12 mouse cellular contexts compared by ENCODE assay signal in genomic region chr9:63687413-63688015, GRCm38 (mm10).
A peak's percentile ranks its signal among the peaks of the same experiment; 100 is the strongest.
DNase-seq lines count a peak whose midpoint lies in the region; ATAC-seq and TF ChIP-seq lines count a peak whose summit lies in the region.
"Had no signal": no experiment of that assay in that cellular context is flagged by ENCODE, and none has a peak within 500 bp of the region (broad histone marks: within the 10 kb centered on the region; RNA-seq: fewer than 3 reads in every experiment).

No protein-coding gene starts in this region.

- peak; percentile 36; the same call in 1 of the 2 replicates for TF ChIP-seq CTCF in lung, postnatal 0 days (IDR thresholded peaks at IDR 0.05)

- no peaks in the 10 kb centered on the region for H3K27me3 ChIP-seq in heart, embryonic 13.5 days (replicated peaks)
- H3K27me3 ChIP-seq in neural tube, embryonic 13.5 days, result no peaks in the 10 kb centered on the region
- no peaks in the 10 kb centered on the region for H3K27me3 ChIP-seq in lung, postnatal 0 days (replicated peaks; ENCODE audit: insufficient read depth, low read length)
- no peaks in the 10 kb centered on the region for H3K27me3 ChIP-seq in hindbrain, embryonic 12.5 days
- H3K27me3 ChIP-seq: forebrain, embryonic 13.5 days had no signal

- H3K36me3 ChIP-seq in heart, embryonic 13.5 days, result peaks cover 10% of the 10 kb centered on the region; the same call in 1 of the 2 replicates
- no peaks in the 10 kb centered on the region for H3K36me3 ChIP-seq in neural tube, embryonic 13.5 days
- no peaks in the 10 kb centered on the region for H3K36me3 ChIP-seq in lung, postnatal 0 days (ENCODE audit: insufficient read depth, low read length)
- no peaks in the 10 kb centered on the region; the same call in 1 of the 2 replicates for H3K36me3 ChIP-seq in hindbrain, embryonic 12.5 days

- intact Hi-C loops in heart, postnatal 14 days (cut with DNase I), result no loop called here

- H3K4me3 ChIP-seq in heart, embryonic 13.5 days, result no peak overlapping the region
- no peak overlapping the region for H3K4me3 ChIP-seq in neural tube, embryonic 13.5 days
- H3K4me3 ChIP-seq in lung, postnatal 0 days (ENCODE audit: low read depth, low read length), result no peak overlapping the region
- no peak overlapping the region for H3K4me3 ChIP-seq in hindbrain, embryonic 12.5 days
- H3K4me3 ChIP-seq: forebrain, embryonic 13.5 days had no signal

- no peak overlapping the region for H3K4me2 ChIP-seq in heart, embryonic 13.5 days
- no peak overlapping the region for H3K4me2 ChIP-seq in neural tube, embryonic 13.5 days
- no peak overlapping the region for H3K4me2 ChIP-seq in lung, postnatal 0 days (replicated peaks; ENCODE audit: low read depth, low read length)
- no peak overlapping the region for H3K4me2 ChIP-seq in hindbrain, embryonic 12.5 days (replicated peaks)
- H3K4me2 ChIP-seq: forebrain, embryonic 13.5 days had no signal

- DNase-seq in heart, postnatal 14 days, result no peak
- DNase-seq in neural tube, embryonic 10.5 days (ENCODE audit: extremely low spot score, low spot score), result no peak
- DNase-seq in lung, postnatal 0 days (ENCODE audit: low spot score), result peak; percentile 72
- DNase-seq in right cerebral cortex, postnatal 14 days, result no peak
- DNase-seq: cerebellum, adult 9-11 months; gastrocnemius, postnatal 14 days; thymus, postnatal 25 days had no signal

- H3K4me1 ChIP-seq in heart, embryonic 13.5 days, result peaks cover 57% of the 10 kb centered on the region
- no peaks in the 10 kb centered on the region; the same call in 1 of the 2 replicates for H3K4me1 ChIP-seq in neural tube, embryonic 13.5 days (replicated peaks)
- H3K4me1 ChIP-seq in lung, postnatal 0 days (ENCODE audit: insufficient read depth, low read depth, low read length), result peaks cover 2% of the 10 kb centered on the region; the same call in 1 of the 2 replicates
- peaks cover 4% of the 10 kb centered on the region; the same call in 1 of the 2 replicates for H3K4me1 ChIP-seq in hindbrain, embryonic 12.5 days
- H3K4me1 ChIP-seq: forebrain, embryonic 13.5 days had no signal

- ATAC-seq in heart, embryonic 13.5 days (ENCODE audit: extremely low read depth, insufficient number of reproducible peaks, low FRiP score, low TSS enrichment), result no peak
- ATAC-seq in neural tube, embryonic 13.5 days (ENCODE audit: low read depth), result no peak
- ATAC-seq in lung, postnatal 0 days, result peak; percentile 90
- no peak for ATAC-seq in hindbrain, embryonic 12.5 days (ENCODE audit: low FRiP score)
- ATAC-seq: forebrain, embryonic 13.5 days had no signal

- WGBS in heart, embryonic 13.5 days, result 77% methylated on average over 7 of the region's 7 CpGs
- 62% methylated on average over 7 of the region's 7 CpGs for WGBS in neural tube, embryonic 13.5 days
- WGBS in lung, postnatal 0 days, result 46% methylated on average over 7 of the region's 7 CpGs
- WGBS in hindbrain, embryonic 12.5 days, result 85% methylated on average over 7 of the region's 7 CpGs

- peak overlapping the region; percentile 60 for H3K27ac ChIP-seq in heart, embryonic 13.5 days (replicated peaks)
- H3K27ac ChIP-seq in neural tube, embryonic 13.5 days (replicated peaks), result 0 out of 2 replicates have a peak overlapping the region, but pooled peaks have one; percentile 10
- H3K27ac ChIP-seq in lung, postnatal 0 days (ENCODE audit: low read length), result peak overlapping the region; percentile 54; the same call in 1 of the 2 replicates
- H3K27ac ChIP-seq in hindbrain, embryonic 12.5 days, result no peak overlapping the region
- H3K27ac ChIP-seq: forebrain, embryonic 13.5 days; macrophage had no signal

- no peaks in the 10 kb centered on the region for H3K9me3 ChIP-seq in heart, embryonic 13.5 days
- no peaks in the 10 kb centered on the region for H3K9me3 ChIP-seq in neural tube, embryonic 13.5 days
- no peaks in the 10 kb centered on the region for H3K9me3 ChIP-seq in lung, postnatal 0 days (ENCODE audit: low read length)
- H3K9me3 ChIP-seq in hindbrain, embryonic 12.5 days (replicated peaks), result no peaks in the 10 kb centered on the region

- peak; percentile 66 for TF ChIP-seq EP300 in lung, postnatal 0 days (IDR thresholded peaks at IDR 0.05)

- H3K9ac ChIP-seq in heart, embryonic 13.5 days, result no peak overlapping the region
- no peak overlapping the region for H3K9ac ChIP-seq in neural tube, embryonic 13.5 days
- H3K9ac ChIP-seq in lung, postnatal 0 days (replicated peaks; ENCODE audit: low read depth), result no peak overlapping the region
- no peak overlapping the region for H3K9ac ChIP-seq in hindbrain, embryonic 12.5 days
- H3K9ac ChIP-seq: forebrain, embryonic 13.5 days had no signal
